Mouse (Mus musculus) erythroblast, embryonic 14.5 days (primary cell): Measurements from ENCODE around the gene Aen.

Source experiments
- GATA1 ChIP-seq: IDR thresholded peaks from 2 replicates; pipeline ENCODE4 v1.6.1; 2012; ENCODE audit warnings: low read length, inconsistent platforms, mixed read lengths
- TAL1 ChIP-seq: IDR thresholded peaks from 3 replicates; pipeline ENCODE4 v1.6.1; 2012; ENCODE audit warnings: low read length, inconsistent platforms, mixed read lengths

GRCm38 (mm10) chr7:78846066-78846716 lies 49.5 kb upstream of the Aen start:
- TF ChIP-seq TAL1 (no peak), GATA1 (no peak)
